Mouse (Mus musculus) right cerebral cortex, postnatal 10 days (tissue): ENCODE measurements around the gene Dhx58.
"Not testable (repeated sequence)": the region's sequence is repeated elsewhere in the genome, so short reads cannot be mapped to it uniquely, and the experiment has no call there.

Source experiments
- DNase-seq, 2 experiments: peaks; one replicate each; pipeline ENCODE4 v3.0.0; 2021; ENCODE audit warnings: low spot score in 2 of 2

The Dhx58 gene

DNA sequence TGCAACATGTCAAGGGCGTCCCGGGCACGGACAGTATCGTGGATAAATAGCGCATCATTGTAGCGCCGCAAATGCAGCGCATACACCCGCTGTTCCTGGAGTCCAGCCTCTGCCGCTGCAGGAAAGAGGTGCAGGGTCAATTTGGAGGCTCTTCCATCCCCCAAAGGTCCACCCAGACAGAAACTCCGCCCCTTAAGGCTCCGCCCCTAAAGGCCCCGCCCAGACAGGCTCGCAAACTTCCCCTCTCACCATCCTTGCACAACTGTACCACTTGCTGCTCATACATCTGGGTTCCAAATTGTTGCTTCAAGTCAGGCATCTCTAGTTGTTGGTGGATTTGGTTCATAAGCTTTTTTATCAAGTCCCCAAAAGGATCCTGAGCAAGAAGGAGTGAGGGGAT is 2.8 kb downstream of the Dhx58 start:
- peak in 1 of 2 experiments; percentile 30 for DNase-seq

GRCm38 (mm10) chr11:100700710-100701109 is 3.4 kb downstream of the Dhx58 start:
- DNase-seq = no peak

- DNase-seq = no peak
Measured at GRCm38 (mm10) chr11:100697921-100698320, 6.2 kb downstream of the Dhx58 start.

- DNase-seq = peak in 1 of 2 experiments; percentile 78
Measured at GRCm38 (mm10) chr11:100694926-100695325, 9.1 kb downstream of the Dhx58 start.

- DNase-seq = no peak
Measured at GRCm38 (mm10) chr11:100693154-100693553, 10.9 kb downstream of the Dhx58 start.

- no peak for DNase-seq
Measured at GRCm38 (mm10) chr11:100692164-100692616, 11.9 kb downstream of the Dhx58 start, which contains the start of gene Zfp385c. TSS of gene Zfp385c (minus strand) at chr11:100692455.

GRCm38 (mm10) chr11:100690389-100690788 is 13.7 kb downstream of the Dhx58 start:
- no peak for DNase-seq

- DNase-seq = no peak
Measured at GRCm38 (mm10) chr11:100688443-100688842, 15.6 kb downstream of the Dhx58 start.

DNA sequence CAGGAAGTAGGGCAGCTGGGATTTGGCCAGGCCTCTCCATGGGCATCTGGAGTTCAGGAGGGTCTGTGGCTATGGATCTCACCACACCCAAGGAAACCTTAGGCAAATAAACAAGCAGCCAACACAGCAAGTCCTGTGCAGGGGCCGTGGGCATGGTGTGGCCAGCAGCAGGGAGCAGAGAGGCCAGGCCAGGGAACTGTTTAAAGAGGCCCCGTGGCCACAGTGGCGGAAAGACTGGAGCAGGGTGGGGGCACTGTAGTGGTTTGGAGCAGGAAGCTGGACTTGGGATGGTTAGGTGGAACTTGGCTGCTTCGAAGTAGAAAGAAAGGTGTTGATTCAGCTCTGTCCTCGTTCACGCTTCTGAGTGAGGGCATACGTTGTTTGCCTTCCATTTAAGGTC is 16.8 kb downstream of the Dhx58 start:
- DNase-seq = no peak

- no peak for DNase-seq
Measured at GRCm38 (mm10) chr11:100685371-100685770, 18.7 kb downstream of the Dhx58 start.

- no peak for DNase-seq
Measured at GRCm38 (mm10) chr11:100684084-100684483, 20.0 kb downstream of the Dhx58 start.

GRCm38 (mm10) chr11:100682526-100682925 is 21.5 kb downstream of the Dhx58 start:
- no peak for DNase-seq

- no peak for DNase-seq
Measured at GRCm38 (mm10) chr11:100681826-100682225, 22.2 kb downstream of the Dhx58 start.

DNA sequence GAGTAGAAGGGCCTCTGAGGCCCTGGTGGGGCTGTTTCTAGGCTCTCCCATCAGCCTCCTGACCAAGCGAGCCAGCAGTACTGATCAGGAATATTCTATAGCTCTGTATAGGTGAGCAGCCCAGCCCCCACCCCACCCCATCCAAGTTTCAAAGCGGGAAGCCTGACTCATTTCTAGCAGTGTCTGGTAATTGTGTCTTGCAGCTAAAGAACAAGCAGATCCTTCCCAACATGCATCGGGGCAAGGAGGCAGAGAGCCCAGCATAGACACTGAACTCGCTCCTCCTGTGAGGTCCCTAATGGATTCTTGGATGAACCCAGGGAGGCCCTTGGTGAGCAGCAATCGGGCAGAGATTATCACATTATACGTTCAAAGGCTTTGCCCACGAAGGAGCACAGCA is 26.3 kb downstream of the Dhx58 start:
- DNase-seq = no peak

DNA sequence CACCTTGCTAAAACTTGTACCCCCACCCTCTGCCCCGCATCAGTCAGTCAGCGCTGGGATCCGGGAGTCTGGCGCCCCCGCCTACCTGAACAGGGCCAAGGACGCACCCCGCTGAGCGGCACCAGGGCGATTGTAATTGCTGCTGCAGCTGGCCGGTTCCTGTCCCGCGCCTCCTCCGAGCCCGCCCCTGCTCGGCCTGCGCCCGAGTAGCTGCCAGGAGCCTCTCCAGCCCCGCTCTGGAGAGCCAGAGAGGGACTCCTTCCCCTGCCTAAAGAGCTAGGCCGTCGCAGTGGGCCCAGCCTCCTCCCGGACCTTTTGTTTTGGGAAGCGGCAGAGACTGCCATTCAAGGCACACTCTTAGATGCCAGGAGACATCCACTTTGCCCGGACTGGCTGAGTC is 30.9 kb downstream of the Dhx58 start:
- DNase-seq = peak in 1 of 2 experiments; percentile 48

- no peak for DNase-seq
Measured at GRCm38 (mm10) chr11:100671956-100672355, 32.1 kb downstream of the Dhx58 start.

DNA sequence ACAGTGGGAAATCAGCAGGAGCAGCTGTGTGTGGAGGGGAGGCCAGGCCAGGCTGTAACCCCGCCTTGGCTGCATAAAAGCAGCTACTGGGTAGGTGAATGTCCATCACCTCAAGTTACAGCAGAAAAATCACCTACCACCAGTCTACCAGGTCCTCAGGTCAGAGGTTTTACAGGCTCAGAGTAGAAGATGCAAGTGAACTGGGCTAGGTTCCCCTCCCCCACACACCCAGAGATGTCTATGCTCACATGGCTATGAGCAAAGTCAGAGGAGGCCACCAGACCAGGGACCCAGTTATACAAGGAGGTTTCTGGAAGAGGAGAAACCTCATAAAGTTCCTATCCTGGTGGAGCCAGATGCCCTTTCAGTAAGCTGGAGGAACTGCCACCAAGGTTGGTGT is 33.0 kb downstream of the Dhx58 start:
- DNase-seq = no peak

GRCm38 (mm10) chr11:100659806-100660205 is 44.3 kb downstream of the Dhx58 start:
- no peak for DNase-seq

GRCm38 (mm10) chr11:100656458-100656857 is 47.6 kb downstream of the Dhx58 start:
- peak in 1 of 2 experiments; percentile 33 for DNase-seq

DNA sequence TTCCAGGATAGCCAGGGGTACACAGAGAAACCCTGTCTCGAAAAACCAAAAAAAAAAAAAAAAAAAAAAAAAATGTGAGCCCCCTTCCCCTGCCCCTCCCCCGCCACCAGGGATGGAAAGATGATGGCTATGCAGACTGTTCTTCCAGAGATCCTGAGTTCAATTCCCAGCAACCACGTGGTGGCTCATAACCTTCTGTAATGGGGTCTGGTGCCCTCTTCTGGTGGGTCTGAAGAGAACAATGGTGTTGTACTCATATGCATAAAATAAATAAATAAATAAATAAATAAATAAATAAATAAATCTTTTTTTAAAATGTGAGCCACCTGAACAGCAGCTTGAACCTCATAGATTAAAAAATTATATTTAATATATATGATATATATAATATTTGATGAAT is 48.5 kb downstream of the Dhx58 start:
- DNase-seq = not testable (repeated sequence)

GRCm38 (mm10) chr11:100651748-100652147 is 52.3 kb downstream of the Dhx58 start:
- no peak for DNase-seq

- DNase-seq = no peak
Measured at GRCm38 (mm10) chr11:100651205-100651604, 52.9 kb downstream of the Dhx58 start.

DNA sequence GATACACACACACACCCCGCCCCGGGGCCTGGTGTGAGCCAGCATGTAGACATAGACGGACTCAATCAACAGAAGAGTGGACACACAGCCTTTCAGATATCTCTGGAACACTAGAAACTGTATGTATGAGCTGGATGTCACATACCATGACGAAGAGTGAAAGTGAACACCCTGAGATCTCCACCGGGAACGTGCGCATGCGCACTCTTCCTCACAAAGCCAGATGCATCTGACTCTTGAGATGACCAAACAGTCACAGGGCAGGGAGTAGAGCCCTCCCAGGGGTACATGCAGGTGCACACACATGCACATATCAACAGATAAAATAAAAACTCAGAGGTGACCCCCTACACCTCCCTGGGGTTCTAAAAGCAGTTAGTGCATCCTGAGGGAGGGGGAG is 55.7 kb downstream of the Dhx58 start:
- DNase-seq = no peak

DNA sequence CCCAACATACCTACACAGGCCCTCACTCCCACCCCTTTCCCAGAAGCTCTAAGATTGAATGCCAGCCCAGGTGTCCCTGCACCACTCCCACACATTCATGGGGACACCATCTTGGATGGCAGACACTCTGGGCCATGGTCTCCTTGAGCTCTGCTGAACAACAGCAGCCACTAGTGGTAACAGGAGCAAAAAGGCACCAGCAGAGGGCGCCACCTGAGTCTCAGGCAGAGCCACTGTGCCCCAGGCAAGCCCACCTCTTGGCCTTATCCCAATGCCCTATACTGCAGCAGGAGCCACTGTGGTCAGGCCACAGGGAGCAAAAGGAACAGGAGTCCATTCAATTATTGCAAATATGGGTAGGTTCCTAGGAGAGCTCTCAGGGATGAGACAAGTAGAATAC is 57.8 kb downstream of the Dhx58 start:
- DNase-seq = no peak
